Mouse (Mus musculus) NIH3T3 (cell line): Measurements from ENCODE around the gene Cln5.

Source experiments
- DNase-seq: peaks from one replicate; pipeline ENCODE4 v3.0.0-alpha.2; 2012; ENCODE audit warnings: low read depth

The Cln5 gene

GRCm38 (mm10) chr14:103112606-103113363 lies 42.8 kb downstream of the Cln5 start:
- no peak for DNase-seq

DNA sequence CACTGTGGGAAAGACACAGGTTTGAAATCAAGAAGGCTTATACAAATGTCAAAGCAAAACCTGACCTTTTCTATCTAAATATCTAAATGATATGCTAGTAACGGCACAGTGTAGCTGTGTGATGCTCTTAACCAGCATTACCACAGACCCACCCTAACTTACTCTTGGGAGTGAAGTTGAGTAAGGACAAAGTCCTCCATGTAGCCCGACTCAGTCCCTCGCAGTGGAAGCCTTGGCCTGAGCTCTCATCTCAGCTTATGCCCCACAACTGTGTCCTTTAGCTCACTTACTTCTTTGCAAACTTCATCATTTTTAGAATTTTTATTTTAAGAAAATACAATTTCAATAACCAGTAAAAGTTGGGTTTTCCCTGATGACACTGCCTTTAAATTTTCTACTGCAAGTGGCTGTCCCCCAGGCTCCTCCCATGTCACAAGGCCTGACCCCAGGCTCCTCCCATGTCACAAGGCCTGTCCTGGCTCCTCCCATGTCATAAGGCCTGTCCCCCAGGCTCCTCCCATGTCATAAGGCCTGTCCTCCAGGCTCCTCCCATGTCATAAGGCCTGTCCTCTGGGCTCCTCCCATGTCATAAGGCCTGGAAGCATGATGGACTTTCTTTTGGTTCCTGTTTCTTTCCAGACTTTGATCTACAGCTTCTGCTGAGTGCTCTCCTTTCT lies 45.1 kb downstream of the Cln5 start:
- DNase-seq: no peak

DNA sequence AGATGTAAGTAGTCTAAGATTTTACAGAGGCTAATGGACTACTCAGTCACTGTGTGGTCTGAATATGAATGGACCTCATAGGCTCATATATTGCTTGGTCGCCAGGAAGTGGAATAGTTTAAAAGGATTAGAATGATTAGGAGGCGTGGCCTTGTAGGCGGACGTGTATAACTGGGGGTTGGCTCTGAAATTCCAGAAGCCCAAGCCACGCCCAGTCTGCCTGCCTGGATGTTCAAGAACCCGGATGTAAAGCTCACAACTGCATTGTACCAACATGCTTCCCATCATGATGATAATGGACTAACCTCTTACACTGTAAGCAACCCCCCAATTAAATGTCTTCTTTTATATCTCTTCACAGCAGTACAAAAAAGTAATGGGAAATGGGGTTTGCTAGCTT lies 55.7 kb downstream of the Cln5 start:
- DNase-seq: no peak
